In the genomic region with DNA sequence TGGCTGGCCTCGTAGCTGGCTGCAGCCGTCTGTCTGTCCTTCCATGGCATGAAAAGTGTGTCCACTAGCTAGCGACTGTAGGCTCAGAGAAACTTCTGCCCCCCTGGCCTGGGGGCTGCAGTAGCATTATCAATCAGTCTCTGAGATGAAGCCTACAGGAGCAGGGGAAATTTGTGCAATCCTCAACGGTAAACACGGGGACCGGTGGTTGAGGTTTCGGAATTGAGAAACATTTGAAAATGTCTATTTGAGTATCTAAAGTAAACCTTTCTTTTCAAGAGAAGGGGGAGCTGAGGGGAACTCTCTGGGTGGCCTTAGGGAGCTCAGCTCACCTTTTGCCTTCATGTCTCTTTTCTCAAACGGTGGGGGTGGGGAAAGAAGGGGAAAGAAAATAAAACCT, we compare ENCODE assay signal across 13 mouse cellular contexts.
DNase-seq lines count a peak whose midpoint lies in the region; ATAC-seq and TF ChIP-seq lines count a peak whose summit lies in the region.
"Had no signal": no experiment of that assay in that cellular context is flagged by ENCODE, and none has a peak within 500 bp of the region (broad histone marks: within the 10 kb centered on the region; RNA-seq: fewer than 3 reads in every experiment).

No protein-coding gene starts in this region.

- TF ChIP-seq CTCF in midbrain, postnatal 0 days (IDR thresholded peaks at IDR 0.05): no peak

- peaks cover 22% of the 10 kb centered on the region for H3K27me3 ChIP-seq in embryonic facial prominence, embryonic 13.5 days
- no peaks in the 10 kb centered on the region for H3K27me3 ChIP-seq in hindbrain, embryonic 11.5 days (ENCODE audit: control insufficient read depth, insufficient read depth, low read length)
- H3K27me3 ChIP-seq in midbrain, postnatal 0 days (ENCODE audit: insufficient read depth, low read length): peaks cover 10% of the 10 kb centered on the region; the same call in 1 of the 2 replicates
- no peaks in the 10 kb centered on the region for H3K27me3 ChIP-seq in forebrain, embryonic 14.5 days (replicated peaks; ENCODE audit: control insufficient read depth, insufficient read depth, low read length)

- H3K4me3 ChIP-seq in embryonic facial prominence, embryonic 13.5 days: 0 out of 2 replicates have a peak overlapping the region, but pooled peaks have one; percentile 5
- H3K4me3 ChIP-seq in hindbrain, embryonic 11.5 days (ENCODE audit: low read depth, low read length): no peak overlapping the region
- no peak overlapping the region for H3K4me3 ChIP-seq in midbrain, postnatal 0 days (ENCODE audit: low read depth, low read length)
- no peak overlapping the region for H3K4me3 ChIP-seq in forebrain, embryonic 14.5 days (ENCODE audit: low read depth, low read length)
- H3K4me3 ChIP-seq: limb, embryonic 12.5 days had no signal

- H3K36me3 ChIP-seq in embryonic facial prominence, embryonic 13.5 days: no peaks in the 10 kb centered on the region
- no peaks in the 10 kb centered on the region for H3K36me3 ChIP-seq in hindbrain, embryonic 11.5 days (ENCODE audit: control insufficient read depth, insufficient read depth, low read length)
- H3K36me3 ChIP-seq in midbrain, postnatal 0 days (ENCODE audit: insufficient read depth, low read length): no peaks in the 10 kb centered on the region
- H3K36me3 ChIP-seq in forebrain, embryonic 14.5 days (ENCODE audit: control insufficient read depth, insufficient read depth, low read length): no peaks in the 10 kb centered on the region
- H3K36me3 ChIP-seq: G1E; limb, embryonic 12.5 days had no signal

- no peaks in the 10 kb centered on the region for H3K9me3 ChIP-seq in embryonic facial prominence, embryonic 13.5 days
- H3K9me3 ChIP-seq in hindbrain, embryonic 11.5 days (ENCODE audit: control insufficient read depth, low read length): no peaks in the 10 kb centered on the region
- no peaks in the 10 kb centered on the region for H3K9me3 ChIP-seq in midbrain, postnatal 0 days (ENCODE audit: low read length)
- H3K9me3 ChIP-seq in forebrain, embryonic 14.5 days (replicated peaks; ENCODE audit: control insufficient read depth, low read length): no peaks in the 10 kb centered on the region
- H3K9me3 ChIP-seq: G1E; limb, embryonic 12.5 days had no signal

- peak overlapping the region; percentile 45 for H3K4me2 ChIP-seq in embryonic facial prominence, embryonic 13.5 days
- H3K4me2 ChIP-seq in hindbrain, embryonic 11.5 days (replicated peaks; ENCODE audit: low read depth, low read length): peak overlapping the region; percentile 17
- H3K4me2 ChIP-seq in midbrain, postnatal 0 days (ENCODE audit: low read depth, low read length, poor library complexity, severe bottlenecking): peak overlapping the region; percentile 32
- H3K4me2 ChIP-seq in forebrain, embryonic 14.5 days (ENCODE audit: low read length): no peak overlapping the region

- ATAC-seq in embryonic facial prominence, embryonic 13.5 days (ENCODE audit: insufficient number of reproducible peaks, insufficient read depth, low FRiP score, low TSS enrichment, low read depth): no peak
- ATAC-seq in hindbrain, embryonic 11.5 days (ENCODE audit: low FRiP score): 0 out of 2 replicates have a peak, but pooled peaks have one; percentile 26
- ATAC-seq in midbrain, postnatal 0 days (ENCODE audit: low FRiP score): no peak
- no peak for ATAC-seq in forebrain, embryonic 14.5 days
- ATAC-seq: inflammation-experienced regulatory T-cells, adult 6 months had no signal

- no peak overlapping the region for H3K9ac ChIP-seq in embryonic facial prominence, embryonic 13.5 days
- H3K9ac ChIP-seq in hindbrain, embryonic 11.5 days (ENCODE audit: low read depth, low read length): no peak overlapping the region
- H3K9ac ChIP-seq in midbrain, postnatal 0 days (replicated peaks; ENCODE audit: low read length, poor library complexity, severe bottlenecking): no peak overlapping the region
- H3K9ac ChIP-seq in forebrain, embryonic 14.5 days (ENCODE audit: low read length): no peak overlapping the region
- H3K9ac ChIP-seq: limb, embryonic 12.5 days had no signal

- 43% methylated on average over 8 of the region's 8 CpGs for WGBS in embryonic facial prominence, embryonic 13.5 days
- 58% methylated on average over 8 of the region's 8 CpGs for WGBS in hindbrain, embryonic 11.5 days
- 58% methylated on average over 8 of the region's 8 CpGs for WGBS in midbrain, postnatal 0 days
- WGBS in forebrain, embryonic 14.5 days: 84% methylated on average over 8 of the region's 8 CpGs

- peak; percentile 23 for DNase-seq in hindbrain, embryonic 11.5 days (ENCODE audit: low spot score)
- peak; percentile 18 for DNase-seq in liver
- no peak for DNase-seq in midbrain, postnatal 0 days (ENCODE audit: low spot score)
- DNase-seq in yolk sac, embryonic 10.5 days (ENCODE audit: low spot score): no peak
- no peak for DNase-seq in forebrain, embryonic 14.5 days (ENCODE audit: low spot score)
- no peak for DNase-seq in layer of hippocampus, postnatal 36 days
- DNase-seq: adrenal gland, postnatal 10 days; cerebellum, adult 18-20 months; gastrocnemius, postnatal 36 days had no signal

- H3K4me1 ChIP-seq in embryonic facial prominence, embryonic 13.5 days: peaks cover 28% of the 10 kb centered on the region
- no peaks in the 10 kb centered on the region for H3K4me1 ChIP-seq in hindbrain, embryonic 11.5 days (replicated peaks; ENCODE audit: control insufficient read depth, insufficient read depth, low read length)
- no peaks in the 10 kb centered on the region for H3K4me1 ChIP-seq in midbrain, postnatal 0 days (ENCODE audit: insufficient read depth, low read length)
- H3K4me1 ChIP-seq in forebrain, embryonic 14.5 days (ENCODE audit: control insufficient read depth, insufficient read depth, low read length): peaks cover 4% of the 10 kb centered on the region

- H3K27ac ChIP-seq in embryonic facial prominence, embryonic 13.5 days: no peak overlapping the region
- no peak overlapping the region for H3K27ac ChIP-seq in hindbrain, embryonic 11.5 days (ENCODE audit: low read depth, low read length)
- H3K27ac ChIP-seq in midbrain, postnatal 0 days (ENCODE audit: low read depth, low read length): no peak overlapping the region
- H3K27ac ChIP-seq in forebrain, embryonic 14.5 days (ENCODE audit: low read depth, low read length): no peak overlapping the region
- H3K27ac ChIP-seq: limb, embryonic 12.5 days had no signal

Comparison
In these comparisons a context has a peak if more than half of its experiments do, and no peak if none do; other contexts are left out.
1. DNase-seq: peak in hindbrain, embryonic 11.5 days (single experiment) and liver (single experiment); none in midbrain, postnatal 0 days (single experiment), yolk sac, embryonic 10.5 days (single experiment), forebrain, embryonic 14.5 days (single experiment) and layer of hippocampus, postnatal 36 days (0 of 2).